Mouse (Mus musculus) small intestine, adult 2 months (tissue): ENCODE measurements around the gene Oit1.

ENCODE experiments used
- CTCF ChIP-seq: fragments of 200-500 bp; IDR thresholded peaks from 2 replicates; pipeline ENCODE4 v1.5.1; 2012; ENCODE audit warnings: low read depth, mild to moderate bottlenecking, control low read depth, inconsistent platforms, low read length, moderate library complexity, mixed read lengths; ENCODE audit not compliant: insufficient replicate concordance, insufficient read length; ENCODE audit errors: extremely low read depth
- POLR2A ChIP-seq: fragments of 200-500 bp; IDR thresholded peaks from 2 replicates; pipeline ENCODE4 v1.6.1; 2012; ENCODE audit warnings: low read depth, mild to moderate bottlenecking, control low read depth, inconsistent platforms, low read length, moderate library complexity

GRCm38 (mm10) chr14:8335947-8336346 is 42.6 kb downstream of the Oit1 start:
- no peak for TF ChIP-seq CTCF
- TF ChIP-seq POLR2A = no peak
